Mouse (Mus musculus) cerebellum, postnatal 10 days (tissue): ENCODE data around the gene Stat4.

Source experiments
- DNase-seq, 2 experiments: peaks; one replicate each; pipeline ENCODE4 v3.0.0; 2021; ENCODE audit warnings: mixed read lengths in 2 of 2

Gene Stat4

GRCm38 (mm10) chr1:52111217-52111616 lies 124.3 kb downstream of the Stat4 start:
- DNase-seq = no peak

- no peak for DNase-seq
Measured at GRCm38 (mm10) chr1:52112301-52112700, 125.4 kb downstream of the Stat4 start.

GRCm38 (mm10) chr1:52113067-52113665 lies 126.2 kb downstream of the Stat4 start:
- peak; percentile 12 to 13 for DNase-seq

GRCm38 (mm10) chr1:52113666-52114069 lies 126.7 kb downstream of the Stat4 start:
- peak; percentile 100 for DNase-seq

DNA sequence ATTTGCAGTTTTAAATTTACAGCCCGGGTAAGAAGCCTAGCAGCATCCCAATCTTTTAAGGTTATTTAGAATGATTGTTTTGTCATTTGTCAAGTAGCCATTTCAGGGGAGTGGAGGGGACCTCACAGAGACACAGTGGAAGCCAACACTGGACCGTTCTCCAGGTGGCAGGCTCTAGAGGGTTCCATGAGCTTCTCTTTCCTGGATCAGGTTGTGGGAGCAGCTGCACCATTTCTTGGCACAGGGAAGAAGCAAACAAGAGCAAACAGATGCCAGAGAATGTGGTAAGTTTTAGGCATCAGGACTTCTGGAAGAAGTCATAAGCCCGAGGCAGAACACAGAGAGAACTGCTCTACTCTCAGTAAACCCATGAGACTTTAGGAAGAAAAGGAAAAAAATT lies 129.5 kb downstream of the Stat4 start:
- no peak for DNase-seq

GRCm38 (mm10) chr1:52117777-52118176 lies 130.8 kb downstream of the Stat4 start:
- DNase-seq = no peak

DNA sequence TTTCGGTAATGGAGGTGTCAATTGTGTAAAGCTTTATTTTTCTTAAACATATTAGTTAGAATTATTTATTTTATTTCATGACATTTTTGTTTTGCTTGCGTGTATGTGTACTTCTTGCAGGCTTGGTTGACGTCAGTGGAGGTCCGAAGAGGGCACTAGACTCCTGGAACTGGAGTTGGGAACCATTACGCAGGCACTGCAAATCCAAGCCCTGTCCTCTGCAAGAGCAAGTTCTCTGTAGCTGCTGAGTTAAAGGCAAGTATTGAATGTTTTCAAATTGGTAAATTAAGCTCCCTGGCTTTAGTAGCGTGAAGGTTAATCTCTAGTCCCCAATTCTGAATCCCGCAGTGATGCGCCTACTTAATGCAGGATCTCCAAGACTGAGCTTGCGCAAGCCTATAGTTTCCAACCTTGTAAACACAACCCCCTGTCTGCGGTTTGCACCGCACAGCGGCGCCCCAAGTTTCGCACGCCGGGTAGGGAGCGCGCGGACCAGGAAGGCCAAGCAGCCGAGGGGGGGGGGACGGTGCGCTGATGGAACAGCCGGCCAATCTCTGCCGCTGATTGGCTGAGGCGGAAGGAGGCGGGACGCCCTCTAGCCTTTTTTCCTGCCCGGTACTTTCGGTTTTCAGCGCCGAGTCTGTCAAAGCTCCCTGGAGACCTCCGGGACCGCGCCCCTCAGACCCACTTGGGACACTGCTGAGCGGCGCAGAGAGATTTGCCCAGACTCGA lies 132.1 kb downstream of the Stat4 start, which contains the start of gene Stat1:
Gene Stat1 (plus strand): TSS at position 581 of the 732 bp plus-strand sequence.
- DNase-seq = peak; percentile 95 to 96

DNA sequence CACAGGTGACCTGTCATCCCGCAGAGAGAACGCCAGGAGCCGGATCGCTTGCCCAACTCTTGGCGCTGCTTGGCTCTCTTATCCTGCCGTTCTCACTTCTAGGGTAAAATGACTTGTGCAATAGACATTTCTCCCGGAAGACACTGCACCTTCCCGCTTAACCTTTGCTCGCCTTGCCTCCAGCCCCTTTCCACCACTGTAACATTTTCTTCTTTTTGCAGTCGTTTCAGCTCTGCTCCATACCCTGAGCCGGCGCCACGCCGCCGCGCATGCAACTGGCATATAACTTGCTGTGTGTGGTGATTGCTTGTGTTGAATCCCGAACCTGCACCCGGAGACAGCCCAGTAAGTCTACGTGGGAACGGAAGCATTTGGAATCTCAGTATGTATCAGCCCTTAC lies 132.7 kb downstream of the Stat4 start:
- DNase-seq = no peak

GRCm38 (mm10) chr1:52120191-52120590 lies 133.2 kb downstream of the Stat4 start:
- DNase-seq = no peak

DNA sequence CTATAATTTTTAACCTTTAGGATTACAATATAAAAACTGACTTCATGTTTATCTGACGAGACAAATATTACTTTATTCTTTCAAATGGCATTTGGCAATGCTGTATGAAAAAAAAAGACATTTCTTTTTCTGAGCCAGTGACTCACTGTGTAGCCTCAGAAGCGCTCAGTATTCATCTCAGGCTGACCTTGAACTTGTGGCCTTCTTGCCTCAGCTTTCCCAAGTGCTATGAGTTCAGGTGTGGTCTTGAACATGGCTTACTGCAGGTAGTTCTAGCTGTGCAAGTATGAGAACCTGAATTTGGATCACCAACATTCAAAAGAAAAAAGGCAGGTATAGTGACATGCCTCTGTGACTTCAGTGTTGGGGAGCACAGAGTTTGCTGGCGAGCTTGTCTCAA lies 134.1 kb downstream of the Stat4 start:
- no peak for DNase-seq

GRCm38 (mm10) chr1:52124818-52125217 lies 137.9 kb downstream of the Stat4 start:
- DNase-seq = no peak

- no peak for DNase-seq
Measured at GRCm38 (mm10) chr1:52127350-52127749, 140.4 kb downstream of the Stat4 start.

DNA sequence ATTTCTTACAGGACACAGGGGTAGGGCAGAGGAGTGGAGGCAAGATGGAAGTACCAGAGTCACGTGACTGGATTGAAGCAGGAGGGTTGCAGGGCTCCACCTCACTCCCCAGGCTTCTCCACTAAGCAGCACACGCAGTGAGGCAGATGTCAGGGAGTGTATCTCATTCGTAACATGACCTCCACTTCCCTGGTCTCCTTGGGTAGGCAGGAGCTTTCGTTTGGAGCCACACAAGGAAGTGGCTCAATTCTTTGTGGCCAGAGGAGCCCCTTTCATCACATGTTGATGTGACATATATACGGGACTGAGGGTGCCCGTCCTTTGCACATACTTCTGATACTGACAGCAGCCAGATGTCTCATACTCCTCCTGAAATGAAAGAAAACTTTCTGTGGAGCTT lies 142.8 kb downstream of the Stat4 start:
- DNase-seq = no peak

GRCm38 (mm10) chr1:52131787-52132377 lies 144.9 kb downstream of the Stat4 start:
- DNase-seq = no peak

DNA sequence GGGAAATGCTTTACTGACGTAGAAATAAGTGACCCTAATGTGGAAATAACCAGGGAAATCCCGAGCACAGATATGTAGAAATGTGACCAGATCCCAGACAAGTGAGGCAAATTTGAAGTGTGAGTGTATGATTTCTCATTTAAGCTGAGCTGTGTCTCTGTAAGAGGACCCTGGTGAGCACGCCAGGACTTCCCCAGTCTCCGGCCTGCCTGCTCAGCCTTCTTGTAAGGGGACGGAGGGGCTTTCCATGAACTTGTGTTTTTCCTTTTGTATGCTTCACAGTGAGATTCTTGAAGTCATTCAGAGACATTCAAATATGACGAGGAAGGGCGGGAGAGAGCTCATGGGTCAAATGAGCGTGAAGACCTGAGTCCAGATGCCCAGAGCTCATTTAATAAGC lies 146.3 kb downstream of the Stat4 start:
- no peak for DNase-seq

- no peak for DNase-seq
Measured at GRCm38 (mm10) chr1:52137292-52137691, 150.3 kb downstream of the Stat4 start.

- no peak for DNase-seq
Measured at GRCm38 (mm10) chr1:52140534-52140933, 153.6 kb downstream of the Stat4 start.

- DNase-seq = no peak
Measured at GRCm38 (mm10) chr1:52141482-52141881, 154.5 kb downstream of the Stat4 start.

GRCm38 (mm10) chr1:52142117-52142516 lies 155.2 kb downstream of the Stat4 start:
- DNase-seq = no peak

- no peak for DNase-seq
Measured at GRCm38 (mm10) chr1:52143191-52143590, 156.2 kb downstream of the Stat4 start.

- DNase-seq = no peak
Measured at GRCm38 (mm10) chr1:52143596-52144156, 156.7 kb downstream of the Stat4 start.

DNA sequence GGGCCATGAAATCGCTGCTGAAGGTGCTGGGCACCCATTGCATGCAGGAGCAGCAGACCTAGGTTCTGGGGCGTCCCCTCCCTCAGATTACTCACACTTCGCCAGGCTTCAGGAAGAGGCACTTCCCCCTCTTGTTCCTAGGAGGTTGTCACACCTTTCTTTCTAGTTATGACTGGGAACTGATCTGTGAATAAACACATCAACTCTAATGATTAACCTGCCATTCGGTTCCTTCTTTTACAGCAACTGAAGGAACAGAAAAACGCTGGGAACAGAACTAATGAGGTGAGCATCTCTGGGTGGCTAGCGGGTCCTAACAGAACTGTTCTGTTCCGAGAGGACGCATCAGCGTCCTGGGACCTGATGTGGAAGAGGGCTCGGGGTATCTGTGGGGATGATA lies 158.0 kb downstream of the Stat4 start:
- DNase-seq = no peak

DNA sequence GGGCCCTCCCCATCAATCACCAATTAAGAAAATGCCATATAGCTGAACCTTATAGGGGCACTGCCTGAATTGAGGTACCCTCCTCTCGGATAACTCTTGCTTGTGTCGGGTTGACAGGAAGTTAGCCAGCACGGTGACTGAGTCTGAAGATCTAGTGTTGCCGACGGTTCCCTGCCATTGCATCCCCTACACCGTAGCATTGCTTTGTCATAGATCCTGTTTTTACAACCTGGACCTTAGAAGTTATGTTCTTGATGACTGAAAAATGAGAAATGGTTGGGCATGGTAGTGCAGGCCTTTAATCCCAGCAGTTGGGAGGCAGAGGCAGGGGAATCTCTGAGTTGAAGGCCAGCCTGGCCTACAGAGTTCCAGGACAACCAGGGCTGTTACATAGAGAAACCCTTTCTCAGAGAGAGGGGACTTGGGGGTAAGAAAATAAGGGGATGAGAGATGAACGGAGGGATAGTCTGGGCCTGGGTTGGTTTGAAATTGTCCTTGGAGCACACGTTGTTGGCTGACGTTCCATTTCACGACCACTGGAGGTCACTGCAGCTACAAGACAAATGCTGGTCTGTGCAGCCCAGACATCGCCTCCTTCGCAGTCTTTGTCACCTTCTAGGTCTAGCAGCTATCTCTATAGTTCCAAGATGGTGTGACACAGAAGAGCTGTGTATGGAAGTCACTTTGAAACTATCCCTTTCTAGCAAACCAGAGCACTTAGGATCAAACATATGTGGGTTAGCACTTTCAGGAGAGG lies 159.4 kb downstream of the Stat4 start:
- DNase-seq = peak; percentile 83 to 85
